Mouse (Mus musculus): Measurements from ENCODE around the gene Camta1.

Camta1 gene

GRCm38 (mm10) chr4:151326971-151327686 lies 534.5 kb downstream of the Camta1 start:
- DNase-seq (ENCODE audit: low read depth) = no peak

DNA sequence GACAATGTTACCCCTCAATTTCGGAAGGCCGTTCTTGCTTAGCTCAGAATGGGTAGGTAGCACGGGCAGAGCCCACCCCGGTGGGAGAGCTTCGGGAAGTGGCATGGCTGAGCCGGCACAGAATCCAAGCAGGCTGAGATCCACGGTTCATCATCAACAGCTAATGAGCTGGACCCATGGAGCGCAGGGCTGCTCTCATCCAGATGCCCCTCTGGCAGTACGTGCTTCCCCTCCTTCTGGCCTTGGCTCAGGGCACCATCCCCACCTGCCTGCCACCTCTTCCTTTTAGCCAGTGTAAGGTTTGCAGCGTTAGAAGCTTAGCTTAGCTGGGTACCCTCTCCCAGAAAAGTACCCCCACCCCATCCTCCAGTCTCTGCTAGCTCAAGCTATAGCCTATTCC lies 545.2 kb downstream of the Camta1 start:
- no peak for DNase-seq (ENCODE audit: low read depth)

GRCm38 (mm10) chr4:151315726-151316125 lies 546.0 kb downstream of the Camta1 start:
- DNase-seq (ENCODE audit: low read depth) = no peak

DNA sequence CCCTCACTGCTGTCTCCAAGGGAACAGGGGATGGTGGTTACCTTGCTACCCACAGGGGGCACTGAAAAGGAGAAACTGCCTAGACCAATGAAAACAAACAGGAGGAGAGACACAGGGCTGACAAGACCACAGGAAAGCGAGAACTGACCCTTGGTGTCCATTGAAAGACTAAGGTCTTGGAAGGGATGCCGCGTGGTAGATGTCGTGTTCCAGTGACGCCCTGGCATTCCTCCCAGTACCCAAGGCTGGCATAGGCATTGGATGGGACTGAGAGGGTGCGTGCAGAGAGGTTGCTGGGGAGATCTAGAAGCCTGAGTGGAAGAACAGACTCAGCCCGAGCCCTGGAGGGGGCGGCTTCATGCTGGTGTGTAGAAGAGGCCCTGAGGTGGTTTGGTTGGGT lies 550.9 kb downstream of the Camta1 start:
- no peak for DNase-seq (ENCODE audit: low read depth)

- no peak for DNase-seq (ENCODE audit: low read depth)
Observed at GRCm38 (mm10) chr4:151310056-151310685, 551.5 kb downstream of the Camta1 start.

DNA sequence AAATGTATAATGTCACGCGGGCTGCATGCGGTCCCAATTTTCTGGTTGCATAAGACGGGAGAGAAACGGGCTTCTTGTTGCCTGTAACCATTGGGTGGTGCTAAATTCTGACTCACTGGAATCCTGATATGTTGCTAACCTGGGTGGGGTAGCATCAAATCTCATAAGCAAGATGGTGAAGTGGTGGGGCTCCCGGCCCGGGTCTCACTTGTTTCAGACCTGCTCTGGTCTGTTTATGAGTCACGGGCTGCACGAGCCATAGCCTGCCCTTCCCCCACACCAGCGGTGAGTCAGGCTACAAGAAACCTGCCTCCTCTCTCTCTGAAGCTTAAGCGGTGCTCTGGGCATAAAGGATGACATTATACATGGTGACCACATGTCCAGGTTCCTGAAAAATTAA lies 554.8 kb downstream of the Camta1 start:
- no peak for DNase-seq (ENCODE audit: low read depth)

DNA sequence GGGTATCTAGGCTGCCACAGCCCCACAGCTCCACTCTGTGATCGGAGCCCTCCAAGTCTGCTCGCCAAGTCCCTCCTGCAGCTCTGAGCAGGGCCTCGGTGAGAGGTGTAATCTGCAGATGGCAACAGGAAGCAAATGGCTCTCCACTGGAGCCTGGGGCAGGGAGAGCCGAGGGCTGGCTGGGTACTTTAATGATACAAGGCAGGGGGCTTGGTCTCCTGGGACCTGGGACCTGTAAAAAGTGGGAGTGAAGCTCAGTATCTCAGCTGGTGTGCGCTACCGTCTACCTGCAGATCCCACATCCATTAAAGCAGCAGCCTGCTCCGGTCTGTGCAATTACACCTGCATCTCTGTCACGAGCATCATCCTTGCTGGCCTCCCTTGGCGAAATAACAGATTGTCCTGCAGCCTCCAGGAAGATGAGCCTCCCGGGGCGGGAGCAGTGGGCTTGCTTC lies 555.3 kb downstream of the Camta1 start:
- no peak for DNase-seq (ENCODE audit: low read depth)

GRCm38 (mm10) chr4:151305761-151306160 lies 555.9 kb downstream of the Camta1 start:
- no peak for DNase-seq (ENCODE audit: low read depth)

DNA sequence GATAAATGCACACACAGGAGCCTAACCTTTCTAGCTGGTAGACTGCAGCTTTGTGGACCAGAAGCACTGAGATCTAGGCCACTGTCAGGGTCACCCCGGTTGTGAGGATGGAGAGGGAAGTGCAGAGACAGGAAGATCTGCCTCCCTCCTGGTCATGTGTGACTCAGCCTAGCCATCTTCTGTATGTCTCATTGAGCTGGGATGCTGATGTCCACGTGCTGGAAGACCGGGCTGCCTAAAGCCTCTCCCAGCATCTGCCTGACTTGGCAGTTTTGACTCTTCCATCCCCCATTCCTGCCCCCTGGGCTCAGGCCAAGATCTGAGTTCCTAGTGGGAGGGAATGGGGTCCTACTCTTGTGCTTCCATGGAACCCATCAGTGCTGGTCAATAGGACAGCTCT lies 557.7 kb downstream of the Camta1 start:
- DNase-seq (ENCODE audit: low read depth) = no peak

GRCm38 (mm10) chr4:151303436-151303835 lies 558.2 kb downstream of the Camta1 start:
- DNase-seq (ENCODE audit: low read depth) = no peak

- DNase-seq (ENCODE audit: low read depth) = no peak
Observed at GRCm38 (mm10) chr4:151302195-151303126, 559.2 kb downstream of the Camta1 start.

DNA sequence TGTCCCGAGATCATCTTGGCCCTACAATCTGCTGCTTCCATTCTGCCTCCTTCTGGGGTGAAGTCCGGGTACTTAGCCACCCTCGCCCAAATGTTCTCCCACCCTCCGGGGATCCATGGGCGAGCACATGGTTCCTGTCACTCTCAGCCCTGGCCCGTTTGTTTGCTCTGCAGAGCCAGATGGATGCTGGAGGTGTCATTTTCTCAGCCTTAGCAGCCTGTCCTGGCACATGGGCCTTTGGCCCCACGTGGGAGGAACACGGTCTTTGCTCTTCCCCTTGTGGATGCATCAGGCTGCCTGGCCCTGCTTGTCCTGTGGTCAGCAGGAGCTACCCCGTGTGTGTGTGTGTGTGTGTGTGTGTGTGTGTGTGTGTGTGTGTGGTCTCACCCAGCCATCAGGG lies 560.3 kb downstream of the Camta1 start:
- no peak for DNase-seq (ENCODE audit: low read depth)

- no peak for DNase-seq (ENCODE audit: low read depth)
Observed at GRCm38 (mm10) chr4:151300706-151301105, 561.0 kb downstream of the Camta1 start.

- no peak for DNase-seq (ENCODE audit: low read depth)
Observed at GRCm38 (mm10) chr4:151295515-151296203, 566.0 kb downstream of the Camta1 start.

DNA sequence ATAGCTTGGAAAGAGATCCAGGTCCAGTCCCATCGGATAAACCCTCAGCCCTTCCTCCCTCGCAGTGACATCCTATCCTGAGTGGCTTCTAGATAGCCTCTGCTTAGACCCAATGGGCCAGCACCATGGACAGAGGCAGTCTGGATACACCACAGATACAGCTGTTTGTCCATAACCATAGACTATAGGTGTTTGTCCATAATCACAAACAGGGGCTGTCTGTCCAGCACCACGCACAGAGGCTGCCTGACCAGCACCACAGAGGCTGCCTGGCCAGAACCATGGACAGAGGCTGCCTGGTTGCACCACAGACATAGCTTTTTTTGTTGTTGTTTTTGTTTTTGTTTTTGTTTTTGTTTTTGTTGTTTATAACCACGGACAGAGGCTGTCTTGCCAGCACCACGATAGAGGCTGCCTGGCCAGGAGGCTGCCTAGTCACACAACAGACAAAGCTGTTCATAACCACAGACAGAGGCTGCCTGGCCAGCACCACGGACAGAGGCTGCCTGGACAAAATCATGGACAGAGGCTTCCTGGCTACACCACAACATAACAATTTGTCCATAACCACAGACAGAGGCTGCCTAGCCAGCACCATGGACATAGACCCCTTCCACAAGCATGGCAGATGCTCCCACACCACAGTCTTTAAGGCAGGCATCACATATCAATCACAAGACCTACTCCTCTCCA lies 572.6 kb downstream of the Camta1 start:
- DNase-seq (ENCODE audit: low read depth) = no peak

GRCm38 (mm10) chr4:151285905-151286445 lies 575.7 kb downstream of the Camta1 start:
- DNase-seq (ENCODE audit: low read depth) = no peak

DNA sequence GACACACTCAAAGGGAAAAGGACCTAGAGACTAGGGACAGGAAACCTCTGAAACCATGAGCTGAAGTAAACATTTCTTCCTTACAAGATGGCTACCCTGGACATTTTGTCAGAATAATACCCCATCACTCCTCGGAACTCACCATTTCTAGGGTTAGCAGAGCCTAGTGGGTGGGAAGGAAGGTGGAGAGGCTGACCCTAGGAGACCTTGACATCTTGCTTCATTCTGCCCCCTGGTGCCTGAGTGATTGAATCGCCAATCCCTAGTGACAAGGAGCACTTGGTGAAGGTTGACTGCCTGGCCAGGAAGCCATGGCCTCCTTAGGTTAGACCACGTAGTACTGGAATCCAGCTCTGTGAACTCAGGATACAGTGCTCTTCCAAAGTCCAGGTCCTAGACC lies 576.2 kb downstream of the Camta1 start:
- DNase-seq (ENCODE audit: low read depth) = no peak

DNA sequence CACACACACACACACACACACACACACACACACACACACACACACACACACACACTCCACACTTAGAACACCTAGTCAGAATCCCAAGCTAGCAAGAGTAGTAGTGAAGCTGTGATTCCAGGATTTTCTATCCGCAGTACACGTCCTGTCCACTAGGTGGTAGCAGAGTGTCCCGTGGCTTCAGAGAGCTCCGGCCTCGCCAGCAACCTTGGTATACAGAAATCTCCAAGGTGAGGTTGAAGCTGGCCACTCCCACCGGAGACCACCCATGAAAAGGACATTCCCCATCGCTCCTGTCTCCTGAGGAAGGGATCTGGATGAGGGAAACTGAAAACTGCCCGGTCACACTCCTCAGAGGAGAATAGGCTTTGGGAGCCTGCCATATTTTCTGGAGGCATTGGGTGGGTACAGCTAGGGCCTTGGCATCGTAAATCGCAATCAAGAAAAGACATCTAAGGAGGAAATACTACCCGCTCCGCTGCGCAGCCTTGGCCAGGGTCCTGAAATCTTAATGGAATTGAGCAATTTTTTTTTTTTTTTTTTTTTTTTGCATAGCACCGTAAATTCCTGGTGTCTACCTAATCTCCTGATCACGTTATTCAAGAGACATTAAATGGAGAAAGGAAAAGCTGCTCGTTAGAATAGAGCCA lies 578.5 kb downstream of the Camta1 start:
- peak; percentile 37 for DNase-seq (ENCODE audit: low read depth)

- no peak for DNase-seq (ENCODE audit: low read depth)
Observed at GRCm38 (mm10) chr4:151282103-151282502, 579.6 kb downstream of the Camta1 start.

DNA sequence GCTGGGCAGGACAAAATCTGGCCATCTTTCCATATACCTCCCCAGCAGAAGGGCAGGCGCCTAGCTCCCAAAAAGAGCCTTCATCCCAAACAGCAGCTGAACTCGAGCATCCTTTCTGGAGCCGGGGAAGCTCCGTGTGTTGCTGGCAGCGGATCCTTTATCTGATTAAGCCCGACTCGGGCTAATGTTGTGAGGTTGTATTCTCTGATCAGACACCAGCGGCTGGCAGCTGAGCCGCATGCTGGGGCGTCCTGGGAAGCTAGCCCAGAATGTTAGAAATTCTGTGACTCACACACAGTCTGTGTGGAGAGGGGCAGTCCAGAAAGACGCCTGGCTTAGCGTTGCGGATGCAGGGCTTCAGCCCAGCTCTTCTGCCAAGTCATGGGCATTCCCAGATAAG lies 586.4 kb downstream of the Camta1 start:
- no peak for DNase-seq (ENCODE audit: low read depth)

Measured in induced T-regulatory cell, adult 2 months (primary cell).